ENCODE assay signal across 19 mouse cellular contexts in the genomic region with DNA sequence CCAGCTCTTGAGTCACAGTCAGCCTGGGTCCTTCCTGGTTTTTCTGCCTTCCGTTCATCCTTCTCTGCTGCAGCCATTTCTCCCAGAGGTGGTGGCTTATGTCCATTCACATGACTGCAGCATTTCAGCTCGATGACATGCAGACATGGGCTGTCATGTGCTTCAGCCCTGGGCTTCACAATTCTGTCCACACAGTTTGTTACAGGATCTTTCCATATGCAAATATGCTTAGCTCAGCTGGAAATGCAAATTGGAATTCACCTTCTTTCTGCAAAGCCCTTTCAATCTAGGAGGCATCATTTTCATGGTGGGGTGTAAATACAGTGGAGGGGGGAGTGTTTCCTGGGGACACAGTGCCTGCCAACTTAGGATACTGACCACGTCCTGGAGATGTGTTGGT.
DNase-seq lines count a peak whose midpoint lies in the region; TF ChIP-seq lines count a peak whose summit lies in the region.
"Had no signal": no experiment of that assay in that cellular context is flagged by ENCODE, and none has a peak within 500 bp of the region (broad histone marks: within the 10 kb centered on the region; RNA-seq: fewer than 3 reads in every experiment).

No protein-coding gene starts in this region.

- no peak for TF ChIP-seq CTCF in CH12.LX (conservative IDR thresholded peaks at IDR 0.05 in 1 of 2, IDR thresholded peaks at IDR 0.05 in 1 of 2; ENCODE audit: low read depth in 2 of 2, low read length in 2 of 2)
- no peak for TF ChIP-seq CTCF in bone marrow macrophage, adult 2 months (IDR thresholded peaks at IDR 0.05; ENCODE audit: low read depth, low read length)

- H3K27ac ChIP-seq in CH12.LX (ENCODE audit: insufficient read depth, low read depth), result no peak overlapping the region; the same call in 1 of the 2 replicates
- peak overlapping the region; percentile 26 for H3K27ac ChIP-seq in bone marrow macrophage, adult 2 months (ENCODE audit: insufficient read depth, low read depth, low read length)
- H3K27ac ChIP-seq: embryonic facial prominence, embryonic 10.5 days; embryonic facial prominence, embryonic 12.5 days had no signal

- intact Hi-C loops in heart, postnatal 25 days (cut with DNase I), result no loop called here

- TF ChIP-seq POLR2A in CH12.LX (IDR thresholded peaks at IDR 0.05; ENCODE audit: low read depth, low read length), result no peak
- TF ChIP-seq POLR2A in bone marrow macrophage, adult 2 months (IDR thresholded peaks at IDR 0.05; ENCODE audit: borderline replicate concordance, low read depth, low read length), result no peak

- H3K36me3 ChIP-seq in CH12.LX (replicated peaks in 1 of 2; ENCODE audit: control insufficient read depth in 1 of 2, insufficient read depth in 1 of 2, low read length in 1 of 2), result no peaks in the 10 kb centered on the region
- no peaks in the 10 kb centered on the region for H3K36me3 ChIP-seq in splenic B cell, adult 2 months (ENCODE audit: control insufficient read depth, insufficient read depth, low read length, poor library complexity, severe bottlenecking)
- H3K36me3 ChIP-seq: embryonic facial prominence, embryonic 10.5 days; embryonic facial prominence, embryonic 12.5 days had no signal

- TF ChIP-seq EP300 in CH12.LX (IDR thresholded peaks at IDR 0.05; ENCODE audit: low read length), result no peak

- no peaks in the 10 kb centered on the region for H3K27me3 ChIP-seq in CH12.LX (replicated peaks)
- H3K27me3 ChIP-seq in splenic B cell, adult 2 months (ENCODE audit: control insufficient read depth, insufficient read depth, low read length, poor library complexity, severe bottlenecking), result no peaks in the 10 kb centered on the region

- no peaks in the 10 kb centered on the region for H3K79me2 ChIP-seq in CH12.LX (replicated peaks; ENCODE audit: control insufficient read depth, extremely low read depth, insufficient read depth, poor library complexity, severe bottlenecking)

- no peak overlapping the region for H3K4me3 ChIP-seq in CH12.LX (replicated peaks in 1 of 3; ENCODE audit: low read depth in 2 of 3, low read length in 2 of 3, poor library complexity in 1 of 3)
- no peak overlapping the region for H3K4me3 ChIP-seq in bone marrow macrophage, adult 2 months (ENCODE audit: insufficient read depth, low read length)
- H3K4me3 ChIP-seq: embryonic facial prominence, embryonic 10.5 days; embryonic facial prominence, embryonic 12.5 days had no signal

- H3K9ac ChIP-seq in CH12.LX (ENCODE audit: insufficient read depth, low read depth), result peak overlapping the region; percentile 44; the same call in 1 of the 2 replicates
- H3K9ac ChIP-seq: embryonic facial prominence, embryonic 12.5 days had no signal

- no peaks in the 10 kb centered on the region for H3K9me3 ChIP-seq in CH12.LX (replicated peaks; ENCODE audit: low read length)
- H3K9me3 ChIP-seq: embryonic facial prominence, embryonic 10.5 days; embryonic facial prominence, embryonic 12.5 days; G1E had no signal

- dilution Hi-C loops in CH12.LX (cut with MboI; ENCODE audit: extremely low pct_ligation_motif_present, extremely low pct_unique_long_range_greater_than_20kb, low sequenced_read_pairs), result no loop called here

- TF ChIP-seq RAD21 in CH12.LX (IDR thresholded peaks at IDR 0.05; ENCODE audit: low read depth, low read length), result no peak

- in situ Hi-C loops in CH12.LX (cut with MboI; ENCODE audit: low pct_ligation_motif_present, low pct_unique_long_range_greater_than_20kb, low sequenced_read_pairs), result no loop called here

- peaks cover 13 to 39% of the 10 kb centered on the region in 2 experiments; a peak in 3 of 4 replicates for H3K4me1 ChIP-seq in CH12.LX (ENCODE audit: control insufficient read depth in 1 of 2, insufficient read depth in 2 of 2)
- H3K4me1 ChIP-seq in bone marrow macrophage, adult 2 months (ENCODE audit: control insufficient read depth, insufficient read depth, low read length), result peaks cover 38% of the 10 kb centered on the region
- H3K4me1 ChIP-seq: embryonic facial prominence, embryonic 12.5 days had no signal

- H3K4me2 ChIP-seq in CH12.LX (ENCODE audit: insufficient read depth, low read depth, poor library complexity, severe bottlenecking), result no peak overlapping the region
- H3K4me2 ChIP-seq: embryonic facial prominence, embryonic 12.5 days had no signal

- DNase-seq in heart, adult 11 months, result peak; percentile 57
- no peak for DNase-seq in heart, postnatal 25 days (ENCODE audit: low spot score)
- no peak for DNase-seq in CH12.LX (ENCODE audit: extremely low read depth)
- DNase-seq in splenic B cell, adult 2 months (ENCODE audit: low read depth, low spot score), result peak; percentile 49
- DNase-seq in lung, postnatal 4 days, result no peak
- no peak for DNase-seq in thymus, postnatal 4 days
- DNase-seq: adrenal gland, adult 8-10 months; adrenal gland, postnatal 14 days; adrenal gland, postnatal 36 days; B cell, adult 2 months; cerebellum, adult 11-12 months; cerebellum, adult 2 months; cerebellum, adult 9-10 months; cerebellum, postnatal 10 days; cerebellum, postnatal 25 days had no signal

TF ChIP-seq in CH12.LX, 34 proteins besides CTCF, POLR2A, EP300 and RAD21:
- TF ChIP-seq UBTF (IDR thresholded peaks at IDR 0.05; ENCODE audit: low read depth, low read length) (no peak), ETS1 (conservative IDR thresholded peaks at IDR 0.05; ENCODE audit: low read depth, low read length) (peak; percentile 61; the same call in 1 of the 2 replicates), TBP (conservative IDR thresholded peaks at IDR 0.05; ENCODE audit: low read depth, low read length) (no peak; the same call in 1 of the 2 replicates), NRF1 (IDR thresholded peaks at IDR 0.05; ENCODE audit: low read depth, low read length) (no peak), NELFE (IDR thresholded peaks at IDR 0.05; ENCODE audit: low read depth, low read length) (no peak), SIN3A (IDR thresholded peaks at IDR 0.05; ENCODE audit: low read length) (no peak), BHLHE40 (IDR thresholded peaks at IDR 0.05; ENCODE audit: low read depth, low read length) (peak; percentile 55; the same call in 1 of the 2 replicates), SMC3 (IDR thresholded peaks at IDR 0.05; ENCODE audit: low read depth, low read length) (no peak), TCF12 (IDR thresholded peaks at IDR 0.05; ENCODE audit: low read depth, low read length) (no peak), CHD2 (IDR thresholded peaks at IDR 0.05; ENCODE audit: low read length) (no peak), JUN (IDR thresholded peaks at IDR 0.05; ENCODE audit: insufficient read depth, low read depth, low read length) (no peak), USF2 (conservative IDR thresholded peaks at IDR 0.05; ENCODE audit: low read depth, low read length) (no peak), MAFK (IDR thresholded peaks at IDR 0.05; ENCODE audit: insufficient replicate concordance, low read length) (peak; percentile 86), KAT2A (IDR thresholded peaks at IDR 0.05; ENCODE audit: insufficient replicate concordance, low read length) (no peak), MEF2A (IDR thresholded peaks at IDR 0.05; ENCODE audit: borderline replicate concordance, low read depth, low read length) (no peak), POLR2AphosphoS2 (IDR thresholded peaks at IDR 0.05; ENCODE audit: low read depth, low read length) (no peak), PAX5 (IDR thresholded peaks at IDR 0.05; ENCODE audit: low read length) (no peak), MXI1 (IDR thresholded peaks at IDR 0.05; ENCODE audit: low read depth, low read length) (no peak), ZNF384 (IDR thresholded peaks at IDR 0.05; ENCODE audit: low read depth, low read length) (no peak), MYC (IDR thresholded peaks at IDR 0.05; ENCODE audit: low read depth, low read length) (no peak), ZMIZ1 (IDR thresholded peaks at IDR 0.05; ENCODE audit: low read depth, low read length) (no peak)

Comparison
In these comparisons a context has a peak if more than half of its experiments do, and no peak if none do; other contexts are left out.
1. DNase-seq: peak in heart, adult 11 months (single experiment) and splenic B cell, adult 2 months (single experiment); none in heart, postnatal 25 days (single experiment), CH12.LX (single experiment), lung, postnatal 4 days (0 of 2) and thymus, postnatal 4 days (single experiment).